Mouse (Mus musculus) C2C12 (cell line): ENCODE measurements at regions not wholly inside any gene's neighbourhood (a gene's known extent, or its start where the extent isn't known, plus 50 kb on each side); places are given as distances from the start of the nearest gene placed in this dataset.

Experiments used
- CEBPB ChIP-seq: IDR thresholded peaks from one replicate; pipeline ENCODE4 v1.6.1; 2011; ENCODE audit warnings: low read depth, mild to moderate bottlenecking, control low read depth, moderate library complexity
- CTCF ChIP-seq: IDR thresholded peaks from one replicate; pipeline ENCODE4 v1.5.1; 2011; ENCODE audit not compliant: control insufficient read depth, insufficient read depth, insufficient read length
- FOSL1 ChIP-seq: IDR thresholded peaks from one replicate; pipeline ENCODE4 v1.8.0; 2011; ENCODE audit warnings: mild to moderate bottlenecking, low read length; ENCODE audit not compliant: poor library complexity, insufficient read depth, severe bottlenecking
- MAX ChIP-seq: IDR thresholded peaks from one replicate; pipeline ENCODE4 v1.6.1; 2011; ENCODE audit warnings: mild to moderate bottlenecking, control low read depth
- MYOG ChIP-seq: IDR thresholded peaks from one replicate; pipeline ENCODE4 v1.6.1; 2011; ENCODE audit not compliant: control insufficient read depth, insufficient read length; ENCODE audit errors: extremely low read depth
- USF1 ChIP-seq: IDR thresholded peaks from one replicate; pipeline ENCODE4 v1.6.1; 2011; ENCODE audit warnings: low read depth, mild to moderate bottlenecking, control low read depth, moderate library complexity

DNA sequence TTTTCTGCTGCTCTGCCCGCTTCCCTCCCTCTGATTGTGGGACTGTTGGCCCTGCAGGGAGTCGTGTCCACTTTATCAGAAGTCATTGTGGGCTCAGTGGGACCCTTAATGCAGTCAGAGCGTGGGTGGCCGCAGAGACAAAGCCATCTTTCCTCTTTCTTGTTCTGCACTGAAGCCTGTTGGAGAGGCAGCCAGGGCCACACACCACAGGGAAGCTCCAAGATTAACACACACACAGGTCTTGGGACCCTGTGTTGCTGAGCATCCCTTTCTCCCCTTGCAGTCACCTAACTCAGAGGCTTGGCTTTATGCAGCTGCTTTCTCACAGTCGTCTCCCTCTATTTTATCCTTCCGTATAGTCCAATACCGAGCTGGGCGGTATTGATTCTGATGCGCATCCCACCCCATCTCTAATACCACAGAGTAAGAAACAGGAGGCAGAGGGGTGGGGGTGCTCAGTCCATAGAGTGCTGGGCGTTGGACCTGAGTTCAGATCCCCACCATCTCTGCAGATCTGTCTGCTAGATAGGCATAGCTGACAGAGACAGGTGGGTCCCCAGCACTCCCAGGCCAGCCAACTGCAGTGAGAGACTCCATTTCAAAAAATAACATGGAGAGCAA, 63.4 kb upstream of the Atp1a1 start:
- TF ChIP-seq CTCF, result no peak
- no peak for TF ChIP-seq USF1
- TF ChIP-seq MAX, result no peak
- no peak for TF ChIP-seq MYOG
- no peak for TF ChIP-seq CEBPB
- TF ChIP-seq FOSL1, result no peak
